Mouse (Mus musculus) G1E-ER4 (cell line): ENCODE results near the gene Trpm3. TPM values are rescaled to one million over a fixed set of nuclear protein-coding genes. Genes with fewer than 3 reads are reported as not detected.

Source experiments
- GATA1 ChIP-seq: IDR thresholded peaks from one replicate; pipeline ENCODE4 v1.8.0; 2012; ENCODE audit warnings: low read length, inconsistent platforms
- polyA plus RNA-seq: library from polyadenylated mRNA; stranded (reverse); fragments of >175 nt; gene quantifications from 2 replicates; pipeline ENCODE4 v1.2.3, GENCODE M21; 2012

The Trpm3 gene
- polyA plus RNA-seq, 1 experiment: not detected

GRCm38 (mm10) chr19:22960450-22961265, 821.8 kb downstream of the Trpm3 start:
- TF ChIP-seq GATA1: no peak

DNA sequence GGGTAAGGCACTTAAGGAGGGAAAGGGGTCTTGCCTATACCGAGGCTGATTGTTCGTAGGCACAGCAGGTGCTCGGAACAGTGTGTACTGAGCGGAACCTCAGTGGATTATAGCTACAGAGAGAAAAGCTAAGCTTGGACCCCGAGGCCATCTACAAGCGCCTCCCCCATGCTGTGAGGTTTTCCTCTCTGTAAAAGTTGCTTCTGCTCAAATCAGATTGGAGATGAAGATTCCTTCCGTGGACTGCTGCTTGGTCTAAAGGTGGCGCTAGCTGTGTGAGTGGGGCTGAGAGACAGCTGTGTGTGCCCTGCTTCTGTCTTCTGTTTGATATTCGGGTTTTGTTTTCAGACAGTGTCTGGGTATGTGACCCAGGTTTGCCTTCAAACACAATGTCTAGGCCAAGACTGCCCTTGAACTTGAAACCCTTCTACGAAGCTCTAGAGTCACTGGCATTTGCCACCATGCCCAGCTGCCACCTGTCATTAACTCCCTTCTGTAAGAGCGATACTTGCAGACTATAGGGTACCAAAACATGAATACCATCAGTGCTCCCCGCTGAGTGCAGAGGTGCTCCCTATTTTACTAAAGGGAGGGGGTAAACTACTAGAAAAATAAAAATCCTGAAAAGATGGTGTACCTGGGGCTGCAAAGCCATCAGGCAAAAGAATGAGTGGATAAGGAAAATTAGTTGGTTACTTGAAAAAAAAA, 823.3 kb downstream of the Trpm3 start:
- no peak for TF ChIP-seq GATA1

DNA sequence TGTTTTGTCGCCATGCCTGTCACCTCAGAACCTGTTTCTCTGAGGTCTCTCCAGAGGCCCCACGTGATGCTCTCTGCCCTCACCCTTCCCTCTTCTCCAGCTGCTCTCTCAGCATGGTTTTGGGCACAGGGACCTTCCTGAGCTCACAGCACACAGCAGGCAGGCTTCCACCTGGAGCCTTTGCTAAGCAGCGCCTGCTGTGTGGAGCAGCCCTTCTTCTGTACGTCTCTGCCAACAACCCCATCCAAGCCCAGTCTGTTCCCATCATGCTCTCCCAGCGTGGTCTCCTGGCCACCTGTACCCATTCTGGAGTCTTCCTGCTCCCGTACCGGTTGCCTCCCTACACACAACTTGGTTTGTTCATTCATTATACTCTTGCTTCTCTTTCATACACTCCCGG, 823.9 kb downstream of the Trpm3 start:
- TF ChIP-seq GATA1: no peak

DNA sequence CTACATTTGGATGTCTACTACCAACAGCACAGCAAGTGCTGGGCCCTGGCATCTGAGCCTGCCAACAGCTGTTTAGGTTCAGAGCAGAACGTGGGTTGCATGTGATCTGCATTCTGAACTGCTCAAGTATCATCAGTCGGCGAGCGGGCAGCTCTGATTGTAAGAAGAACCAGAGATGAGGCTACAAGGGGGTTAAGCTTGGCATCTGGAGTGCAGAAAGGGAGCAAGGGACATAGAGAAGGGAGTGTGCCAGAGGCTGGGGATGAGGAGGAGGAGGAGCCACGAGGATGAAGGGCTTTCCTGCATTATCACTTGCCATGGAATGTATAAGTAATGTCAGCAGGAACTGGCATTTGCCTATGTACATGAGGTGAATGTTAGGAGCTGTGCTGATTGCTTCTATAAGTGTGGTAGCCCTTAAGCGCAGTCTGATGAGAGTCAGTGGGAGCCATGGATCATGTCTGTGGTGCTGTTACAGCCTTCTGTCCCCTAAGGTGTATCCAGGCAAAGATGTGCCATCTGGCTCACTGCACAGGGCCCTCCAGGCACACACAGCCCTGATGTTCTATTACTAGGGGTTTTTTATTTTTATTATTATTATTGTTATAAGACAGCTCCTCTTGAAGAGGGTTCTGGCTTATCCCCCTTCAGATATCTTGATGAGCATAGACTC, 825.0 kb downstream of the Trpm3 start:
- TF ChIP-seq GATA1: no peak

DNA sequence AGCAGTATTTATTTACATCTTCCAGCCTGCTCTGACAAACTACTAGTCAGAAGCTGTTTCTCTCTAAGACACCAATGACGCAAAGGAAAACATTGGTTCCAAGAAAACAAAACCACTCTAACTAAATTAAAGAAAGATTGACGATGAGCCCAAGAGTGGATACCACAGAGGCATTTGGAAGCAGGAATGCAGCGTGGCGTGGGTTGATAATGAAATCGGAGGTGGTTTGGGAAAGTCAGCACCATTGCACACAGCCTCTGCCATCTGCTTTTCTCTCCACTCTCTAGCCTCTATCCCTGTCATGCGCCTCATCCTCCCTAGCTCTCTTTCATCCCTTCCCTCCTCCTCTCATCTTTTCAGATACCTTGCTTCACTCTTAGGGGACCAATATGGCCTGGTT, 826.6 kb downstream of the Trpm3 start:
- TF ChIP-seq GATA1: no peak

- TF ChIP-seq GATA1: no peak
Measured at GRCm38 (mm10) chr19:22973294-22973693, 834.4 kb downstream of the Trpm3 start.

- TF ChIP-seq GATA1: no peak
Measured at GRCm38 (mm10) chr19:22973727-22974126, 834.9 kb downstream of the Trpm3 start.

DNA sequence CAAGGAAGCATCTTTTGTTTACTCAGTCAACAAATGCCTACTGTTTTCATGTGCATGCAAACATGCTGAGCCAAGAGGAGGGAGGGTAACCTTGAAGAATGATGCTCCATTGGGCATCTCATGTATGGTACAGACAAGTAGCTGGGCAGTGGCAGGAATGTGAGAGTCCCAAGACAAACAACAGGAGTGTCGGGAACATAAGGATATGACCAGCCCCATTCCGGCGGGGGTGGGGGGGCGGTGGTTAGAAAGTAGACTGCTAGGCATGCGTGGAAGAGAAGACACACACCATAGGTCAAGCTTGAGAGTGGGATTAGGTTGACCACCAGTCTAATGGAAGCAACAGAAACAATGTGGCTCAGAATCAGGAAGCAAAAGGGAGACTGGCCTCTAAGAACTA, 837.0 kb downstream of the Trpm3 start:
- TF ChIP-seq GATA1: no peak

DNA sequence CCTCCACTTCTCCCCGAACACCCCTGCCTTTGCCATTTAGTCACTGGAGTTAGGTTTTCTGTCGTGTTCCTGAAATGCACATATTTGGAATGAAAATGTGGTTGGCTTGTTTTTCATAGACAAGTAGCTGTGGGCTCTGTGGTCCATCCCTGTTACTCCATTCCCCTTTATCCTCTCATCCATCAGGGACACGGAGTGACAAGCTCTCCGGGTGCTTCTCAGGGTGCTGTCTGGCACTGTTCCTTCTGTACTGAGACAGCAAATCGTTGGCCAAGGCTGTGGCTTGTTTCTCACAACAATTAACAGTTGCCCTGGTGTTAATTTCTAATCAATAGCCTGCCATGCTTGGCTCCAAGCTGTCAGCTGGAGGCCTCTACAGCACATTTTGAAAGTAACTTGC, 838.7 kb downstream of the Trpm3 start:
- no peak for TF ChIP-seq GATA1

GRCm38 (mm10) chr19:22978763-22979162, 839.9 kb downstream of the Trpm3 start:
- no peak for TF ChIP-seq GATA1

GRCm38 (mm10) chr19:22979191-22979590, 840.3 kb downstream of the Trpm3 start:
- no peak for TF ChIP-seq GATA1

DNA sequence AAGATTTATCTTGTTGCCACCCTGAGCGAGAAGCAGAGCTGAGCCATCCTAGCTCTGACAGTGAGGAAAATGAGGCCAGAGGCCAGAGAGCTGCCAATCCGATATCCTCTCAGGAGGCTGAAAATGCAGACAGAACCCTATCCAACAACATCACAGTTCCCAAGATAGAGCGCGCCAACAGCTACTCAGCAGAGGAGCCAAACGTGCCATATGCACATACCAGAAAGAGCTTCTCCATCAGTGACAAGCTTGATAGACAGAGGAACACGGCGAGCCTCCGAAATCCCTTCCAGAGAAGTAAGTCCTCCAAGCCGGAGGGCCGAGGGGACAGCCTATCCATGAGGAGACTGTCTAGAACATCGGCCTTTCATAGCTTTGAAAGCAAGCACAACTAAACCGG, 849.1 kb downstream of the Trpm3 start:
- TF ChIP-seq GATA1: no peak

DNA sequence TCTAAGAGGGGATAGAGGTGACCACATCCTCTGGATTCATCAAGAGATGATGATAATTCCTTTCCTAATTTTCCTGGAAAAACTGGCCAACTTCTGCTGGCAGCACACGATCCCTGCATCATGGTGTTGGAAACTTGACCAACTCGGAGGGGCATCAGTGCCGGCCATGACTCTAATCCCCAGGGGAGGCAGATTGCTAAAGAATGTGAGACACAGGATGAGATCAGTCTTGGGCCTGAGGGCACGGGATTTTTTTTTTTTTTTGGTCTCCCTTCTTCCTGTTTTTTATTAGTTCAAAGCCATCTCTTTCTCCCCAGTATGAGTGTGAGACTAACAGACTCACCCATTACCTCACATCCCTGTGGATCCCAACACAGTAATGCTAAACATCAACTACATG, 855.1 kb downstream of the Trpm3 start:
- no peak for TF ChIP-seq GATA1

DNA sequence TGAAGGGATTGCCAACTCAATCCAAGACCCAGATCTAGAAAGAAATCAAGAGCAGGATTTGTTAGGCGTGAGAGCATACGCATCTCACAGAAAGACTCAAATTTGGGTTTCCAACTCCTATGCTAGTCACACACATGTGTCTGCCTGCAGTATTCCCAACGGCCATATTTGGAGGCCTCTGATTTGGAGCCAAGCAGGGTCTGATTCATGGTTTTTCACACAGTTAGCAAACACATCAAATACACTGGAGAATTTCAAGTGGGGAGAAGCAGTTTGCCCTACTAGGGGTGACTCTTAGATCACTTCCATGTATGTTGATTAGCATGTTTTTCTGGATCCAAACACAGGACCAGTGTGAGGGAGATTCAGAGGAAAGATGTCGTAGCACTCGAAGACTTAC, 855.7 kb downstream of the Trpm3 start:
- no peak for TF ChIP-seq GATA1

DNA sequence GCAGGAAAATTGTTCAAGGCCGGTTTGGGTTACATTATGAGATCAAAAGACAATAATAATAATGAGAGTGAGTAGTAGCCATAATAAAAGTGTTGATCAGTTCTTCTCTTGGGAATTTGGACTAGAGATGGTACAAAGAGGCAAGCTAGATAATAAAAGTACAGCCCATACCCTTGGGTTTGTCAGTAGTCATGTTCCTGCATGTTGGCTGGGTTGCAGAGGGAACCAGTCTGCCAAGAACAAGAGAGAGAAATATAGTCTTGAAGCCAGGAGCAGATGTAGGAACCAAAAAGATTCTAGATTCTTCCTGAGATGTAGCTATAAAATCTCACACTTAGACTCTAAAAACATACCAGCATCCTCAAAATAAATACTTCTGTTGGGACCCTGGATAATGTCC, 861.4 kb downstream of the Trpm3 start:
- no peak for TF ChIP-seq GATA1

- no peak for TF ChIP-seq GATA1
Measured at GRCm38 (mm10) chr19:23003861-23004260, 865.0 kb downstream of the Trpm3 start.

DNA sequence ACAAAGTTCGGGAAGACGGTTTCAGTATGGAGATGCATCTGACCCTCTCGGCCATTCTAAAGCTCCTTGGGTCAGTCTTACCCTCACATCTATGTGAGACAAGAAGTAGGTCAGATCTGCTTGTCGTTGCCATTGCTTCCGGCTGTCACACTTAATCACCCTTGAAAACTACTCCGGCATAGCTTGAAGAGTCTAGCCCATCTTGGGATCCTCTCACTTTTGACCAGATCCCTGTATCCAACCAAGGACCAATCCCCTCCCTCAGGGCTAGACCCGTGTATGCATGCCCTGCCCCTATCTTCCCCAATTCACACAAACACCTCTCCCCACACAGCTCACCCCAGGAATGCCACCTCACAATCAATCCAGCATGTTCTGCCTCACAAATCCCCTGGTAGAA, 867.0 kb downstream of the Trpm3 start:
- TF ChIP-seq GATA1: no peak
